Mouse (Mus musculus) megakaryocyte progenitor cell, adult 5-6 weeks (primary cell): ENCODE measurements around the gene Spon1. TPM values are rescaled to one million over a fixed set of nuclear protein-coding genes. Genes with fewer than 3 reads are reported as not detected.

Experiments used
- ATAC-seq: replicated peaks from 2 replicates; pipeline ENCODE4 v1.8.0; 2016; ENCODE audit warnings: mild to moderate bottlenecking, moderate TSS enrichment, inconsistent platforms; ENCODE audit not compliant: poor library complexity
- total RNA-seq, 2 experiments: library from RNA; stranded (forward) in 1 of 2; stranded (reverse) in 1 of 2; fragments of 157-497, 149-512 nt in 1 of 2; fragments of 200-1000 nt in 1 of 2; gene quantifications; 2 replicates each; pipeline versions ENCODE4 v1.2.3 to v1.2.4; 2015 to 2017

The Spon1 gene
- total RNA-seq, 2 experiments from 2014 or later: not detected

GRCm38 (mm10) chr7:113774906-113775305 is 9.1 kb downstream of the Spon1 start:
- ATAC-seq: no peak

GRCm38 (mm10) chr7:113778546-113778945 is 12.7 kb downstream of the Spon1 start:
- peak; percentile 33; the same call in 1 of the 2 replicates for ATAC-seq

- ATAC-seq: peak; percentile 66
Measured at GRCm38 (mm10) chr7:113780286-113780685, 14.5 kb downstream of the Spon1 start.

- ATAC-seq: no peak
Measured at GRCm38 (mm10) chr7:113791991-113792390, 26.2 kb downstream of the Spon1 start.

GRCm38 (mm10) chr7:113792871-113793270 is 27.1 kb downstream of the Spon1 start:
- no peak for ATAC-seq

- no peak for ATAC-seq
Measured at GRCm38 (mm10) chr7:113795209-113795608, 29.4 kb downstream of the Spon1 start.

- no peak for ATAC-seq
Measured at GRCm38 (mm10) chr7:113797134-113797533, 31.3 kb downstream of the Spon1 start.

- no peak for ATAC-seq
Measured at GRCm38 (mm10) chr7:113798605-113799255, 32.9 kb downstream of the Spon1 start.

- ATAC-seq: no peak
Measured at GRCm38 (mm10) chr7:113809781-113810180, 44.0 kb downstream of the Spon1 start.

GRCm38 (mm10) chr7:113811376-113812158 is 45.8 kb downstream of the Spon1 start:
- peak; percentile 73 for ATAC-seq

GRCm38 (mm10) chr7:113814101-113814779 is 48.4 kb downstream of the Spon1 start:
- ATAC-seq: no peak

GRCm38 (mm10) chr7:113815726-113816125 is 49.9 kb downstream of the Spon1 start:
- no peak for ATAC-seq

- no peak for ATAC-seq
Measured at GRCm38 (mm10) chr7:113816827-113817334, 51.1 kb downstream of the Spon1 start.

GRCm38 (mm10) chr7:113818116-113818515 is 52.3 kb downstream of the Spon1 start:
- peak; percentile 74 for ATAC-seq

GRCm38 (mm10) chr7:113820213-113820612 is 54.4 kb downstream of the Spon1 start:
- ATAC-seq: no peak

GRCm38 (mm10) chr7:113823026-113823425 is 57.2 kb downstream of the Spon1 start:
- peak; percentile 67 for ATAC-seq

GRCm38 (mm10) chr7:113824651-113825050 is 58.9 kb downstream of the Spon1 start:
- ATAC-seq: no peak

GRCm38 (mm10) chr7:113825498-113826205 is 59.9 kb downstream of the Spon1 start:
- no peak for ATAC-seq

GRCm38 (mm10) chr7:113826510-113826909 is 60.7 kb downstream of the Spon1 start:
- ATAC-seq: peak; percentile 55; the same call in 1 of the 2 replicates

GRCm38 (mm10) chr7:113828122-113828571 is 62.3 kb downstream of the Spon1 start:
- ATAC-seq: no peak

- ATAC-seq: no peak
Measured at GRCm38 (mm10) chr7:113828576-113828975, 62.8 kb downstream of the Spon1 start.
